Mouse (Mus musculus): Measurements from ENCODE around the gene Car11.

The Car11 gene

GRCm38 (mm10) chr7:45710477-45711191 lies 11.0 kb downstream of the Car11 start:
- DNase-seq (ENCODE audit: low spot score) = no peak

- DNase-seq (ENCODE audit: low spot score) = no peak
Measured at GRCm38 (mm10) chr7:45711316-45712021, 11.8 kb downstream of the Car11 start.

- DNase-seq (ENCODE audit: low spot score) = no peak
Measured at GRCm38 (mm10) chr7:45712022-45712757, 12.5 kb downstream of the Car11 start.

GRCm38 (mm10) chr7:45713396-45713795 lies 13.8 kb downstream of the Car11 start:
- DNase-seq (ENCODE audit: low spot score) = no peak

GRCm38 (mm10) chr7:45713881-45714520 lies 14.4 kb downstream of the Car11 start:
- DNase-seq (ENCODE audit: low spot score) = no peak

- no peak for DNase-seq (ENCODE audit: low spot score)
Measured at GRCm38 (mm10) chr7:45714630-45715089, 15.0 kb downstream of the Car11 start.

GRCm38 (mm10) chr7:45715090-45715708 lies 15.6 kb downstream of the Car11 start, which contains the start of gene Rpl18:
Gene Rpl18, plus strand, starts transcription at chr7:45715457.
- peak; percentile 97 for DNase-seq (ENCODE audit: low spot score)

GRCm38 (mm10) chr7:45715741-45716459 lies 16.3 kb downstream of the Car11 start:
- DNase-seq (ENCODE audit: low spot score) = no peak

GRCm38 (mm10) chr7:45716460-45716857 lies 16.8 kb downstream of the Car11 start:
- DNase-seq (ENCODE audit: low spot score) = no peak

GRCm38 (mm10) chr7:45716952-45717917 lies 17.6 kb downstream of the Car11 start:
- no peak for DNase-seq (ENCODE audit: low spot score)

- DNase-seq (ENCODE audit: low spot score) = peak; percentile 100
Measured at GRCm38 (mm10) chr7:45717918-45718297, 18.3 kb downstream of the Car11 start, which contains the start of gene Sphk2. Gene Sphk2, minus strand, starts transcription at chr7:45718002.

- DNase-seq (ENCODE audit: low spot score) = peak; percentile 37
Measured at GRCm38 (mm10) chr7:45718331-45718730, 18.7 kb downstream of the Car11 start.

- no peak for DNase-seq (ENCODE audit: low spot score)
Measured at GRCm38 (mm10) chr7:45719180-45719579, 19.5 kb downstream of the Car11 start.

GRCm38 (mm10) chr7:45719738-45720412 lies 20.2 kb downstream of the Car11 start:
- no peak for DNase-seq (ENCODE audit: low spot score)

GRCm38 (mm10) chr7:45720413-45721233 lies 21.0 kb downstream of the Car11 start, which contains the start of gene Fam83e:
Gene Fam83e, plus strand, starts transcription at chr7:45721212.
- DNase-seq (ENCODE audit: low spot score) = no peak

- no peak for DNase-seq (ENCODE audit: low spot score)
Measured at GRCm38 (mm10) chr7:45721234-45721571, 21.6 kb downstream of the Car11 start.

GRCm38 (mm10) chr7:45721642-45722347 lies 22.2 kb downstream of the Car11 start:
- no peak for DNase-seq (ENCODE audit: low spot score)

- DNase-seq (ENCODE audit: low spot score) = no peak
Measured at GRCm38 (mm10) chr7:45722348-45722713, 22.7 kb downstream of the Car11 start.
